Mouse (Mus musculus) CH12.LX (cell line): ENCODE data around the gene Rffl.

Experiments
- BHLHE40 ChIP-seq: IDR thresholded peaks from 2 replicates; pipeline ENCODE4 v1.6.1; 2011; ENCODE audit warnings: mild to moderate bottlenecking, low read depth, low read length, improper control_type of control experiment
- CHD1 ChIP-seq: IDR thresholded peaks from 2 replicates; pipeline ENCODE4 v1.6.1; 2012; ENCODE audit warnings: low read depth, low read length, improper control_type of control experiment, inconsistent platforms
- CTCF ChIP-seq, 2 experiments: IDR thresholded peaks in 1 of 2; conservative IDR thresholded peaks in 1 of 2; 2 replicates each; pipeline ENCODE4 v1.5.1; 2011 to 2012; ENCODE audit warnings: low read depth in 2 of 2, low read length in 2 of 2, improper control_type of control experiment in 1 of 2, inconsistent platforms in 1 of 2, mild to moderate bottlenecking in 1 of 2, moderate library complexity in 1 of 2
- GABPA ChIP-seq: IDR thresholded peaks from 2 replicates; pipeline ENCODE4 v1.6.1; 2012; ENCODE audit warnings: low read depth, low read length, improper control_type of control experiment, inconsistent platforms; ENCODE audit not compliant: insufficient replicate concordance
- HCFC1 ChIP-seq: IDR thresholded peaks from 2 replicates; pipeline ENCODE4 v1.6.1; 2012; ENCODE audit warnings: low read depth, mild to moderate bottlenecking, inconsistent platforms, low read length, improper control_type of control experiment
- IRF4 ChIP-seq: IDR thresholded peaks from 2 replicates; pipeline ENCODE4 v1.6.1; 2014; ENCODE audit warnings: low read depth, mild to moderate bottlenecking, inconsistent platforms, low read length, improper control_type of control experiment
- JUND ChIP-seq: conservative IDR thresholded peaks from 2 replicates; pipeline ENCODE4 v1.6.1; 2011; ENCODE audit warnings: low read depth, low read length, improper control_type of control experiment
- KAT2A ChIP-seq: IDR thresholded peaks from 2 replicates; pipeline ENCODE4 v1.6.1; 2012; ENCODE audit warnings: low read length, improper control_type of control experiment, inconsistent platforms; ENCODE audit not compliant: insufficient replicate concordance
- MAZ ChIP-seq: IDR thresholded peaks from 2 replicates; pipeline ENCODE4 v1.6.1; 2012; ENCODE audit warnings: low read depth, mild to moderate bottlenecking, inconsistent platforms, low read length, improper control_type of control experiment, moderate library complexity
- PAX5 ChIP-seq: IDR thresholded peaks from 2 replicates; pipeline ENCODE4 v1.6.1; 2012; ENCODE audit warnings: low read length, inconsistent platforms, mixed read lengths
- POLR2A ChIP-seq: IDR thresholded peaks from 2 replicates; pipeline ENCODE4 v1.6.1; 2011; ENCODE audit warnings: low read depth, mild to moderate bottlenecking, improper control_type of control experiment, low read length
- SMC3 ChIP-seq: IDR thresholded peaks from 2 replicates; pipeline ENCODE4 v1.6.1; 2011; ENCODE audit warnings: low read depth, low read length, improper control_type of control experiment
- USF2 ChIP-seq: conservative IDR thresholded peaks from 2 replicates; pipeline ENCODE4 v1.6.1; 2011; ENCODE audit warnings: low read depth, low read length, improper control_type of control experiment
- ZMIZ1 ChIP-seq: IDR thresholded peaks from 2 replicates; pipeline ENCODE4 v1.6.1; 2012; ENCODE audit warnings: low read depth, mild to moderate bottlenecking, inconsistent platforms, low read length, improper control_type of control experiment

GRCm38 (mm10) chr11:82861558-82861957, 9.5 kb downstream of the Rffl start:
- TF ChIP-seq PAX5 (no peak), BHLHE40 (no peak), GABPA (no peak), CTCF (conservative IDR thresholded peaks at IDR 0.05 in 1 of 2, IDR thresholded peaks at IDR 0.05 in 1 of 2; ENCODE audit: low read depth in 2 of 2, low read length in 2 of 2) (no peak), USF2 (no peak), HCFC1 (no peak), POLR2A (no peak), SMC3 (no peak), KAT2A (no peak), JUND (no peak), IRF4 (no peak), MAZ (no peak), CHD1 (no peak), ZMIZ1 (no peak)
